Mouse (Mus musculus): ENCODE results near the gene Zfp92. TPM values are rescaled to one million over a fixed set of nuclear protein-coding genes. Genes with fewer than 3 reads are reported as not detected.
"Not testable (repeated sequence)": the region's sequence is repeated elsewhere in the genome, so short reads cannot be mapped to it uniquely, and the experiment has no call there.

Gene Zfp92
- 0.21 and 0.30 TPM in 2 replicates for polyA plus RNA-seq (2015; fragmentation: Nextera tagmentation; extraction: Ambion mirVana)

- no peaks in the 10 kb centered on the region for H3K4me1 ChIP-seq
- H3K9me3 ChIP-seq, result no peaks in the 10 kb centered on the region
- peak within 1 kb of the TSS; percentile 37 for H3K4me3 ChIP-seq
- WGBS, result 31% methylated on average over 20 of the region's 20 CpGs
- peak within 1 kb of the TSS; percentile 52; the same call in 1 of the 2 replicates for H3K9ac ChIP-seq
- no peak for ATAC-seq (ENCODE audit: insufficient number of reproducible peaks, insufficient read depth, low FRiP score, low TSS enrichment, low read depth)
- peak within 1 kb of the TSS; percentile 62 for H3K4me2 ChIP-seq
- peaks cover 22% of the 10 kb centered on the region for H3K27me3 ChIP-seq
- no peak within 1 kb of the TSS for H3K27ac ChIP-seq
- H3K36me3 ChIP-seq, result no peaks in the 10 kb centered on the region
Measured at GRCm38 (mm10) chrX:73410880-73411517, at the start of gene Zfp92. TSS of gene Zfp92 (plus strand) at chrX:73411096.

DNA sequence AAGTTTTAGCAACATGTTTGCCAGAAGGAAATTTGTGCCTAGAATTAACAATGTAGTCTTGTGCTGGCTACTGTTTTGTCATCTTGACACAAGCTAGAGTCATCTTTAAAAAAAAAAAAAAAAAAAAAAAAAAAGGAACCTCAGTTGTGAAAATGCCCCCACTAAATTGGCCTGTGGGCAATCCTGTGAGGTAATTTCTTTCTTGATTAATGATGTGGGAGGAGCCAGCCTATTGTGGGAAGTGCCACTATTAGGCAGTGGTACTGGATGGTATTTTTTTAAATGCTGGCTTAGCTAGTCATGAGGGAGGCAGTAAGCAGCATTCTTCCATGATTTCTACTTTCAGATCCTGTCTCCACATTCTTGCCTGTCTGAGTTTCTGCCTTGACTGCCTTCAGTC is 47.6 kb upstream of the Zfp92 start:
- Histone ChIP-seq H3K4me2 (no peak overlapping the region), H3K4me1 (no peaks in the 10 kb centered on the region), H3K27ac (no peak overlapping the region), H3K4me3 (no peak overlapping the region), H3K36me3 (no peaks in the 10 kb centered on the region), H3K27me3 (no peaks in the 10 kb centered on the region), H3K9me3 (no peaks in the 10 kb centered on the region), H3K9ac (no peak overlapping the region)
- ATAC-seq (ENCODE audit: insufficient number of reproducible peaks, insufficient read depth, low FRiP score, low TSS enrichment, low read depth), result no peak

GRCm38 (mm10) chrX:73384419-73384818 is 26.5 kb upstream of the Zfp92 start:
- 57% methylated on average over 6 of the region's 6 CpGs for WGBS
- H3K27me3 ChIP-seq, result peaks cover 11% of the 10 kb centered on the region; the same call in 1 of the 2 replicates
- no peak overlapping the region for H3K4me3 ChIP-seq
- H3K27ac ChIP-seq, result no peak overlapping the region
- no peak overlapping the region for H3K9ac ChIP-seq
- H3K9me3 ChIP-seq, result no peaks in the 10 kb centered on the region
- no peaks in the 10 kb centered on the region for H3K4me1 ChIP-seq
- H3K4me2 ChIP-seq, result no peak overlapping the region
- ATAC-seq (ENCODE audit: insufficient number of reproducible peaks, insufficient read depth, low FRiP score, low TSS enrichment, low read depth), result no peak
- no peaks in the 10 kb centered on the region for H3K36me3 ChIP-seq

DNA sequence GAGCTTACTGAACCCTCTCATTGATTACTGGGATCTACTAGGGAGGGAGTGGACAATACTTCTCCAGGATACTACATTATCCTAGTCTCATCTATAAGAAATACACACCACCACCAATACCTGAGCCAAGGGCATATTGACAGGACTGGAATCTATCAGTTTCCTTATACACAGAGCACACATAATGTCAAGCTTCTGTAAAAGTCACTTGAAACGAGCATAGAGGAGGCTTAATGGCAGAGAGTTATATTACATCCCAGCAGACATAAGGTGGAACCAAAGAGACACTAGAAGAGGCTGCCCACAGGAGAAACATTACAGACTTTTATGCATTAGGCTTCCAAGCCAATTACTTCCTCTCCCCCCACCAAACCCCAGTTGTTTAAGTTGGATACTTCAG is 26.0 kb upstream of the Zfp92 start:
- H3K27me3 ChIP-seq, result peaks cover 11% of the 10 kb centered on the region; the same call in 1 of the 2 replicates
- H3K9me3 ChIP-seq, result no peaks in the 10 kb centered on the region
- H3K4me1 ChIP-seq, result no peaks in the 10 kb centered on the region
- no peak overlapping the region for H3K4me2 ChIP-seq
- no peak overlapping the region for H3K27ac ChIP-seq
- no peak overlapping the region for H3K4me3 ChIP-seq
- H3K36me3 ChIP-seq, result no peaks in the 10 kb centered on the region
- H3K9ac ChIP-seq, result no peak overlapping the region
- ATAC-seq (ENCODE audit: insufficient number of reproducible peaks, insufficient read depth, low FRiP score, low TSS enrichment, low read depth), result no peak
- 31% methylated on average over 1 of the region's 1 CpGs for WGBS

GRCm38 (mm10) chrX:73391481-73391880 is 19.4 kb upstream of the Zfp92 start:
- Histone ChIP-seq H3K27ac (no peak overlapping the region), H3K4me3 (no peak overlapping the region), H3K4me1 (no peaks in the 10 kb centered on the region), H3K9ac (no peak overlapping the region), H3K27me3 (peaks cover 27% of the 10 kb centered on the region), H3K9me3 (no peaks in the 10 kb centered on the region), H3K36me3 (no peaks in the 10 kb centered on the region), H3K4me2 (no peak overlapping the region)
- 81% methylated on average over 4 of the region's 4 CpGs for WGBS
- no peak for ATAC-seq (ENCODE audit: insufficient number of reproducible peaks, insufficient read depth, low FRiP score, low TSS enrichment, low read depth)

DNA sequence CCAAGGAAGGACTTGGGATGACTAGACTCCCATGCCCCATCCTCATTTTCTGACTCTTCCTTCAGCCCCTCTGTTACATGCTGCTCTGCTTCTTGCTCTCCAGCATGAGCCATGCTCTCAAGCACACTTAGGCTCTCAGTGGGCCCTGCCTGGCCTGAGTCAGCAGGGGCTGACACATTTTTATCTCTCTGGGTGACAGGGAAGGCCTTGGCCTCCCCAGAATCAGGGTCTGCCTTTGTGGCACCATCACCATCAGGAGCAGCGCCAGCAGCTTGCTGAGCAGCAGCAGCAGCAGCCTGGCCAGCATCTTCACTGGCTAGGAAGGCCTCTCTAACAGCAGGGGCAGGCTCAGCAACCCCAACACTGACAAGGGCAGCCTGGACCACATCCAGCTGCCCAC is 14.4 kb upstream of the Zfp92 start:
- ATAC-seq (ENCODE audit: insufficient number of reproducible peaks, insufficient read depth, low FRiP score, low TSS enrichment, low read depth), result no peak
- Histone ChIP-seq H3K36me3 (no peaks in the 10 kb centered on the region), H3K4me3 (no peak overlapping the region), H3K4me2 (no peak overlapping the region), H3K27me3 (peaks cover 31% of the 10 kb centered on the region), H3K9me3 (no peaks in the 10 kb centered on the region), H3K27ac (no peak overlapping the region), H3K9ac (no peak overlapping the region), H3K4me1 (no peaks in the 10 kb centered on the region)
- WGBS, result 86% methylated on average over 1 of the region's 1 CpGs

DNA sequence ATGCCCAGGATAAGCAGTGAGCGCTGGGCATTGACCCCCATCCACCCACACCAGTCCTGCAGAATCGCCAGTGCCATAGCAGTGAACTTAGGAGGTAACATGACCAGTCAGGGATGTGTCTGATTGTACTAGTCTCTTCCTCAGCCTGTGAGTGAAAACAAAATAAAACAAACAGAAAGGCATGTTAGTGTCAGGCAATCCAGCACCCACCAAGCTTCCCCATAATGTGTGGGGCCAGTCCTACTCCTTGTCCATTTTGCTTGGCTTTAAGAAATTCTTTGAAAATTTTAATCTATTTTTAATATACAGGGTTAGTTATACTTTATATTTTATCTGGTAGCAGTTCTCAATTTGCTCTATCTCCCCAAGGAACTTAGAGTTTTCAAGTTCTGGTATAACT is 12.3 kb upstream of the Zfp92 start, which contains the start of gene Gm18336:
TSS of gene Gm18336 (minus strand) at position 101 of the 400 bp plus-strand sequence.
- not testable (repeated sequence) for H3K36me3 ChIP-seq; H3K4me2 ChIP-seq; H3K4me1 ChIP-seq; ATAC-seq (ENCODE audit: insufficient number of reproducible peaks, insufficient read depth, low FRiP score, low TSS enrichment, low read depth); H3K4me3 ChIP-seq; H3K27ac ChIP-seq; H3K9me3 ChIP-seq; H3K9ac ChIP-seq
- 63% methylated on average over 2 of the region's 2 CpGs for WGBS
- H3K27me3 ChIP-seq, result peaks cover 21% of the 10 kb centered on the region

DNA sequence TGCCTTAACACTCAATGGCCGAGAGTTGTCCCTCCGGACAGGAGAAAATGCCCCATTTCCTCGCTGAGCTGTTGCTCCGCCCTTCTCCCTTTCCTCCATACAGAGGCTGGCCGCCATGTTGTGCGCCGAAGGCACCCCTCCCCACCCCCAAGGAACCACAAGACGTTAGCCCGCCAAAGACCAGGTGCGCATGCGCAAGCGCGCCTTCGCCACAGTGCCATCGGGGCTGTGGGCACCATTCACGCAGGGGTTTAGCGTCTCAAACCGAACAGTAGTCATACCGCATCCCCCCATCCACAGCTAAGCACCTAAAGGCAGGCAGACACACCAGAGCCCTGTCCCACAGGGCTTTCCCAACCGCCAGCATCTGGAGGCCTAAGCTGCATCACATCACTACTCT is 9.9 kb upstream of the Zfp92 start:
- Histone ChIP-seq H3K27me3 (peaks cover 9% of the 10 kb centered on the region), H3K36me3 (no peaks in the 10 kb centered on the region), H3K9ac (no peak overlapping the region), H3K4me2 (no peak overlapping the region), H3K9me3 (no peaks in the 10 kb centered on the region), H3K4me3 (no peak overlapping the region), H3K4me1 (no peaks in the 10 kb centered on the region), H3K27ac (no peak overlapping the region)
- WGBS, result 90% methylated on average over 20 of the region's 20 CpGs
- no peak for ATAC-seq (ENCODE audit: insufficient number of reproducible peaks, insufficient read depth, low FRiP score, low TSS enrichment, low read depth)

GRCm38 (mm10) chrX:73401616-73402015 is 9.3 kb upstream of the Zfp92 start:
- Histone ChIP-seq H3K27me3 (peaks cover 7% of the 10 kb centered on the region), H3K4me3 (no peak overlapping the region), H3K36me3 (no peaks in the 10 kb centered on the region), H3K9ac (no peak overlapping the region), H3K4me2 (no peak overlapping the region), H3K27ac (no peak overlapping the region), H3K9me3 (no peaks in the 10 kb centered on the region), H3K4me1 (no peaks in the 10 kb centered on the region)
- WGBS, result 91% methylated on average over 12 of the region's 12 CpGs
- ATAC-seq (ENCODE audit: insufficient number of reproducible peaks, insufficient read depth, low FRiP score, low TSS enrichment, low read depth), result no peak

DNA sequence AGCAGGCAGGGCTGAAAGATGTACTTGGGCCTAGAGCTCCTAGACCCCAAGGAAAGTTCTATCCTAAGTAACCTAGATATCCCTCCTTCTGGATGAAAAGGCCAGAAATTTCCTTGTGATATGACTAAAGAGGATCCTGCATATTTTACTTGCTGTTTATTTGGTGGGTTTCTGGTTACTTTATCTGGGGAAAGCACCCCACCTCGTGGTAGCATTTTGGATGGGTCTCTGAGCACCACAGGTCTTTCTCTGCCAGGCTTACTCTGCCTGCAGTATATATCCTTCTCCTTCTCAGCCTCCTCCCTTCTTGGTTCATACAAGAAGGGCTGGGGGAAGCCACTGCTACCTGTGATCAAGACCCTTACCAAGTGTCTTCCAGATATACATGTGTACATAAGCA is 1.9 kb downstream of the Zfp92 start:
- no peaks in the 10 kb centered on the region for H3K4me1 ChIP-seq
- H3K9ac ChIP-seq, result no peak overlapping the region
- WGBS, result 24% methylated on average over 1 of the region's 1 CpGs
- H3K27ac ChIP-seq, result no peak overlapping the region
- no peak overlapping the region for H3K4me3 ChIP-seq
- no peak for ATAC-seq (ENCODE audit: insufficient number of reproducible peaks, insufficient read depth, low FRiP score, low TSS enrichment, low read depth)
- H3K36me3 ChIP-seq, result no peaks in the 10 kb centered on the region
- no peaks in the 10 kb centered on the region for H3K9me3 ChIP-seq
- H3K4me2 ChIP-seq, result no peak overlapping the region
- H3K27me3 ChIP-seq, result peaks cover 20% of the 10 kb centered on the region

DNA sequence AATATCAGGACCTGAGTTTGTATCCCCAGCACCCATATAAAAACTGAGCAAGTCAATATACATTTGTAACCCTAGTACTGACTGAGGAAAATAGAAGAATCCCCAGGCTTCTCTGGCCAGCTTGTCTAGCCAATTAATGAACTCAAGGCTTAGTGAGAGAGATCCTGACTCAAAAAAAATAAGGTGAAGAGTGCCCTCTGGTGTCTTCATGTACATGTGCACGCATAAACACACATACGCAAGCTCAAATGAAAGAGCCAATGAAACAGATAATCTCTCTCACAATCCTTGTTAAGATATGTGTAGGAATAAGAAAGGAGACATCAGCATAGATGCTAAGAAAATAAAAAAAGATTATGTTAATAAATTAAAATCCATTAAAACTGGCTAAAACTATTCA is 19.1 kb downstream of the Zfp92 start:
- Histone ChIP-seq H3K4me1 (no peaks in the 10 kb centered on the region), H3K9me3 (no peaks in the 10 kb centered on the region), H3K27ac (no peak overlapping the region), H3K27me3 (peaks cover 13% of the 10 kb centered on the region; the same call in 1 of the 2 replicates), H3K9ac (no peak overlapping the region), H3K36me3 (no peaks in the 10 kb centered on the region), H3K4me3 (no peak overlapping the region), H3K4me2 (no peak overlapping the region)
- no peak for ATAC-seq (ENCODE audit: insufficient number of reproducible peaks, insufficient read depth, low FRiP score, low TSS enrichment, low read depth)
- WGBS, result 81% methylated on average over 2 of the region's 2 CpGs

- no peak for ATAC-seq (ENCODE audit: insufficient number of reproducible peaks, insufficient read depth, low FRiP score, low TSS enrichment, low read depth)
- 75% methylated on average over 5 of the region's 5 CpGs for WGBS
- H3K4me2 ChIP-seq, result no peak overlapping the region
- no peak overlapping the region for H3K27ac ChIP-seq
- no peak overlapping the region for H3K4me3 ChIP-seq
- peaks cover 13% of the 10 kb centered on the region; the same call in 1 of the 2 replicates for H3K36me3 ChIP-seq
- no peaks in the 10 kb centered on the region for H3K9me3 ChIP-seq
- no peaks in the 10 kb centered on the region for H3K4me1 ChIP-seq
- no peak overlapping the region for H3K9ac ChIP-seq
- peaks cover 5% of the 10 kb centered on the region; the same call in 1 of the 2 replicates for H3K27me3 ChIP-seq
Measured at GRCm38 (mm10) chrX:73432850-73433249, 22.0 kb downstream of the Zfp92 start.
